Mouse (Mus musculus) B cell, adult (primary cell): Measurements from ENCODE around the gene Vmn1r152. TPM values are rescaled to one million over a fixed set of nuclear protein-coding genes. Genes with fewer than 3 reads are reported as not detected.

Source experiments
- total RNA-seq: library from RNA; stranded (reverse); gene quantifications from 4 replicates; pipeline ENCODE4 v1.2.4, GENCODE M21; 2023; ENCODE audit not compliant: inconsistent age

Gene Vmn1r152
- total RNA-seq: not detected in 4 replicates

GRCm38 (mm10) chr7:22522667-22523066, at the start of gene Vmn1r152:
Gene Vmn1r152, plus strand, starts transcription at chr7:22522967.

GRCm38 (mm10) chr7:22499578-22499977, 23.2 kb upstream of the Vmn1r152 start, which contains the start of gene Vmn1r151:
Gene Vmn1r151, minus strand, starts transcription at chr7:22499678.

GRCm38 (mm10) chr7:22534787-22535186, 12.0 kb downstream of the Vmn1r152 start, which contains the start of gene Gm8677:
Gene Gm8677, minus strand, starts transcription at chr7:22534887.

GRCm38 (mm10) chr7:22565243-22565642, 42.5 kb downstream of the Vmn1r152 start, which contains the start of gene Gm4201:
Gene Gm4201, minus strand, starts transcription at chr7:22565343.

Other genes with a start within 250 kb of the Vmn1r152 start
- gene Gm4187, start 193.2 kb upstream of the Vmn1r152 start, total RNA-seq: not detected in 4 replicates
- not detected in 4 replicates for gene Gm8660, start 151.9 kb upstream of the Vmn1r152 start, total RNA-seq
- gene Vmn1r148, start 109.4 kb upstream of the Vmn1r152 start, total RNA-seq: not detected in 4 replicates
- not detected in 4 replicates for gene Vmn1r149, start 84.7 kb upstream of the Vmn1r152 start, total RNA-seq
- not detected in 4 replicates for gene Gm10665, start 58.9 kb upstream of the Vmn1r152 start, total RNA-seq
- gene Vmn1r151, start 23.3 kb upstream of the Vmn1r152 start, total RNA-seq: not detected in 4 replicates
- gene Gm8677, start 11.9 kb downstream of the Vmn1r152 start, total RNA-seq: not detected in 4 replicates
- gene Gm4201, start 42.4 kb downstream of the Vmn1r152 start, total RNA-seq: not detected in 4 replicates
- not detected in 4 replicates for gene Gm4565, start 65.2 kb downstream of the Vmn1r152 start, total RNA-seq
- gene Vmn1r155, start 135.1 kb downstream of the Vmn1r152 start, total RNA-seq: not detected in 4 replicates
- gene Gm8693, start 169.3 kb downstream of the Vmn1r152 start, total RNA-seq: not detected in 4 replicates
- gene Gm4567, start 196.7 kb downstream of the Vmn1r152 start, total RNA-seq: not detected in 4 replicates
- not detected in 4 replicates for gene Vmn1r157, start 238.7 kb downstream of the Vmn1r152 start, total RNA-seq